Mouse (Mus musculus) cerebellum, postnatal 14 days (tissue): ENCODE data around the gene Gm20425.
"Not testable (repeated sequence)": the region's sequence is repeated elsewhere in the genome, so short reads cannot be mapped to it uniquely, and the experiment has no call there.

Experiments
- DNase-seq, 2 experiments: peaks; one replicate each; pipeline ENCODE4 v3.0.0; 2021; ENCODE audit warnings: mixed read lengths in 2 of 2

Gene Gm20425

DNA sequence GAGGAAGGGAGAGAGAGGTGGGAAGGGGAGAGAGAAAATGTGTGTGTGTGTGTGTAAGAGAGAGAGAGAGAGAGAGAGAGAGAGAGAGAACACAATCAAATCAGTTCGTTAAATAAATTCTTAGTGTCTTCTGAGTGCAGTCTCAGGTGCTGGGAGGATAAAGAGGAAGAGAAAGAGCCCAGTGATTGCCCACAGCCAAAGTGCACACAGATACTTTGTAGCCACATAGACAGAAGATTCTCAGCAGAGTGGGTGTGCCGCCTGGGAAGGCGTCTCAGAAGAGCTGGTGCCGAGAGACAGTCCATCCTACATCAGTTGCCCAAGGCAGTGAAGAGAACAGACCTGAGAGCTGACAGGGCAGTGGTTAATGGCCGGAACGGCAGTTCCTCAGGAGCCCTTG is 15.8 kb downstream of the Gm20425 start:
- DNase-seq: no peak

DNA sequence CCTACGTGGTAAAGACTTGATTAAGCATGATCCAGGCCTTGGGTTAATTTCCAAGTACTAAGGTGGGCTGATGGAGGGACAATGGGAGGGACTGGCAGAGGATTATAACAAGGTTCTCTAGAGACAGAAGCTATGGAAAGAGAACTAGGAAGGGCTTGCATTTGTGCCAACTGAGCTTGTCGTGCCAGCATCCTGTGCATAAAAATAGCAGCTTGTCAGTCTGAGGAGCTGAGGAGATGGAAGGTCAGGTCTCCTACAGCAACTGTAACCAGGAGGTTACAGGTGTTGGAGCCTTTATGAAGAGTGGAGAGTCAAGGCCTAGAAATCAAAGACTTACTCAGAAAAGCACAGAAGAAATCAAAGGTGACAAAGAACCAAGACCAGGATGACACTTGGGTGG is 16.5 kb downstream of the Gm20425 start:
- DNase-seq: no peak

DNA sequence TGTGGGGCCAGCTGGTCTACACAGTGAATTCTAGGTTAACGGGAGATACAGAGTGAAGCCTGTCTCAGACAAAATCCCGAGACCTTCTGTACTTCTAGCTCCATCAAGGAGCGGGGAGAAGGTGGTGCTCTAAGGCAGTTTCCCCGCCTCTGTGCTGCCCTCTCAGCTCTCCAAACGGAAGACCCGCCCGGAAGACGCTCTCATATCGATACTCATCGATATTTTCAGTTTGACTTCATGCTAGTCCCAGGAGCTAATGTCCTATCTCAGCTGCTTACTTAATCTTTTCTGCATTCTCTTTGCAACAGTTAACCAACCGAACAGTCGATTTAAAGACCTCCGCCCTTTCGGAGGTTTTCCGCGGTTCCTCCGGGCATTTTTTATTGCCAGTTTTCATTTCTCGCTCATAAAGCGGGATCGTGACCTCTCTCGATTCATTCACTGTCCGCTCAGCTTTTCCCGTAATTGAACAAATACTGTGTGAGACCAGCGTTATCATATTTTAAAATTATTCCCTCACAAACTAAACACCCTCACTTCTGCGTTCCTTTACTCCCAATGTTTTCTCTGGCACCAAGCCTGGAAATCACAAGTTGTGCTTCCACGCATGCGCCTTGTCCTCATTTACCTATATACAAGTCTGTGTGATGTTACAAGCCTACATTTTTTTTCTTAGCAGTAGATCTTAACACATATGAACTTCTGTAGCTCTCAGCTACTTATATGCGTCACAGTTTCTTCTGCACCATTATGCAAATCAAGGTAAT is 17.3 kb downstream of the Gm20425 start:
- no peak for DNase-seq

DNA sequence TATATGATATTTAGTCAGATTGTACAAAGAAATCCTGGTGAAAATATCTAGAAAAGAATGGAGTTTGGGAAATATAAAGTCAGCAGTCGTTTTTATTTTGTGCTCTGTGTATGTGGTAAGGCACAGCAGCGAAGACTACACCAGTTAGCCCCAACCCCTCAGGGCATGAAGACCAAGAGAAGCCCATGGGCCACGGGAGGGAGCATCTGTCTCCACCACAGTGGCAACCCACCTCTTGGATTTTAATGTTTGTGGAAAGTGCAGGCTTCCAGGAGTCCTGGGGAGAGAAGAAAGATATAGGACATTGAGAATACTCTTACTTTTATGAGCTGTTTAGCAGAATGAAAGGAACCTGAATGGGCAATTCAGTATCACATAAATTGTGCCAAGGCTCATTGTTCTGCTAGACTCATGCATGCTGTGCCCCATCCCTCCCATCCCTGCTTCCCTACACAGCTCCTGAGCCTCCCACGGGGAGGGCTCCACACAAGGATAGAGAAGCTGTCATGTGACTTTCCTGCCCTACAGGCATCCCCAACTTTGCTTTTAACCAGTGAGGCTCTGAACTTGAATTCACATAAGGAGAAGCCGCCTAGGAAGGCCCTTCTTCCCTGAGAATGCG is 21.2 kb downstream of the Gm20425 start:
- DNase-seq: no peak

DNA sequence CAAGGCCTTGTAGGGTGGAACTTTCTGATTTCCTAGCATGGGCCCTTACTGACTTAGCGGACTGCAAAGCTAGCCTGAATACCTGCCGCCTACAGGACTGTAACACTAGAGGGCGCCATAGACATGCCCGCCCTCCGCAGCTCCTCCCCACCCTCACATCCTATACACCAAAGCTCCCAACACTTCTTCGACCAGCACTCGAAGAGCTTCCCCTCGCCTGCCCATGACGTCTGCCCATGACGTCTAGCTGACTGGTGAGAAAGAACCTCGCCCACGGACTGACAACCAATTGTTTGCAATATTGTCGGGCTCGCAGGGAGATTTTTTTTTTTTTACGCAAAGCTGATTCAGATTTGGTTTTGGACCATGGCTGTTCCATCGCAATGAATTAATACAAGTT is 22.3 kb downstream of the Gm20425 start:
- peak; percentile 77 to 79 for DNase-seq

DNA sequence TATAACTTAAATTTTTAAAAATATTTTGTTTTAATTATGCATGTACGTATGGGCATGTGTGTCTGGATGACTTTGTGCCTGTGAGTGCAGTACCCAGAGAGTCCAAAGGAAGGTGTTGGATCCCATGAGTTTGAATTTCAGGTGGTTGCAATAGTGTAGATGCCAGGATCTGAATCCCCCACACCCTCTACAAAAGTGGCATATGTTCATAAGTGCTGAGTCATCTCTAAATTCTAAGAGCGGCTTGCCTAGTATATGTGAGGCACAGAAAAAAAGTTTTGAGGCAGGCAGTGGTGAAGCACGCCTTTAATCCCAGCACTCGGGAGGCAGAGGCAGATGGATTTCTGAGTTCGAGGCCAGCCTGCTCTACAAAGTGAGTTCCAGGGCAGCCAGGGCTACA is 24.3 kb downstream of the Gm20425 start:
- no peak for DNase-seq

DNA sequence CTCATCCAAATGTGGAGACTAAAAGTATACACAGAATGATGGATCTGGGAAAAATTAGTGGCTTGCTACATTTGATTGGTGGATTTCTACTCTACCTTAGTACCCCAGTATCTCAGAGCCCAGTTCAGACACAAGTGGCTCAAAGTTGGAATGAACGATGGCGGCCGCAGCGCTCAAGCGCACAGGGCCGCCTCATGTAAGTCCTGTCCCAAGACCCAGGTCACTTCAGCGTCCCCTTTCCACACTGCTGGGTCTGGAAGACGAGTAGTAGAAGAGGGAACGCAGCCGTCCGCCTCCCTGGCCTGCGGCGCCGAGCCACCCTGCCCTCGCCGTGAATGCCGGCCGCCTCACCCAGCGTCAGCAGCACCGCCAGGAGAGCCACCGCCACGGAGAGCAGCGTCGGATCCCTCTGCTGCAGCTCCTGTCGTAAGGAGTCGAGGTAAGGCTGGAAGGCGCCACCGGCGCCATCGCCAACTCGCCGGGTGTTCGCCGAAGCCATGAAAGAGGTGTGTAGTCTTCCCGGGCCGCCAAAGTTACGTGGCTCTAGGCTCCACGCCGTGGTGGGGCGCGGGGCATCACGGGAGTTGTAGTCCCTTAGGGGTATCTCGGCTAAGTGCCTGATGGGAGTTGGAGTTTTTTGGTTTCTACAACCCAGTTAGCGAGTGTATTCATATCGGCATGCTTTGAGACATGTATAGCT is 28.4 kb downstream of the Gm20425 start, which contains the start of gene Srprb:
Gene Srprb, minus strand, starts transcription at position 577 of the 700 bp plus-strand sequence.
- DNase-seq: peak; percentile 95 to 97

DNA sequence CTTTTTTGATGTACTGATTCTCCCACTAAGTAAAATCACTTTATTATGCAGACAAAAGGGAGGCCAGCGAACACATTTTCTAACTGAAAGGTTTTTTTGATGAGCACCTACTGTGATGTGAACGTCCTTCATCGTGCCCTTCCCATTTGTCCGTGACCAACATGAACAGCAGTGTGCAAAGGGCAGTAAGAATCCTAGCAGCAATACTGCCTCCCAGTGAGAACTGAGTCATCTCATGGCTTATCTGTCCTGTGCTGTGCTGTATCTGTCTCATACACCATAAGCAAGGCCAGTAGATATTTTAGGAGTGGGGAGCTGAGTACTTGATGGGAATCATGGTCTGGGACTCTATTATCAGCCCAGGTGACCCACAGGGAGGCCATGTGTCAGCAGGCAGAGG is 41.7 kb downstream of the Gm20425 start:
- DNase-seq: no peak

DNA sequence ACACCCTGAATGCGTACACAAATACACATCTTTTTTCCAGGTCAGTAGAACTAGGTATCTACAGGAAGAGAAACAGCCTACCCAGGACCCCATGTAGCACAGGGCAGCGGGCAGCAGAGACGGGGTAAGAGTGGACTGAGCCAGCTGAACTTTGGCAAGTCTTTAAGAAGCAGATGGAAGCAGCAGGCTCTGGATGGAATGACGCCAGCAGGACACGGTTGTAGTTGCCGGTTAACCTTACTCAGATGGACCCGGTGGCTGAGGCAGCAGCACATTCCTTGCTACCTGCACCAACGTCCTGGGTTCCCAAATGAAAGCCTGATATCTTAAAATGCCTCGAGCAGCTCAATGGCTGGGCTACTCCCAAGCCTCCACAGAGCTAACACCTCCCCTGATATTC is 43.4 kb downstream of the Gm20425 start:
- peak; percentile 92 to 93 for DNase-seq

DNA sequence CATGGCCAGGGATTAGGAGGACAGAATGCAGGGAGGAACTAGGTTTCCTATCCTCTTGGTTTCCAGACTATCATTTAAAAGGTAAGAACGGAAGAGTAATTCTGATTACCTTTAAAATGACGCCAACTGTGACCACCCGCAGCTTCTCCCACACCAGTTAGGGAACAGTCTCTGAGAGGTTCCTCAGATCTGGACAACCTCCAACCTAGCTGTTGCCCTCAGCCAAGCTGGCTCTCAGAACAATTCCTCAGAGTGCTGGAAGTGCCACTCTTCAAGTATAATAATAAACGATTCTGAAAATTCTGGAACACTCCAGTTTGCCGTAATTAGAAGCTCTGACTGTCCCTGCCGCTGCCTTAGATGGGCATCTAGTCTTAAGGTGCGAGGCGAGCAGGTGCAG is 44.2 kb downstream of the Gm20425 start:
- peak; percentile 58 to 60 for DNase-seq

DNA sequence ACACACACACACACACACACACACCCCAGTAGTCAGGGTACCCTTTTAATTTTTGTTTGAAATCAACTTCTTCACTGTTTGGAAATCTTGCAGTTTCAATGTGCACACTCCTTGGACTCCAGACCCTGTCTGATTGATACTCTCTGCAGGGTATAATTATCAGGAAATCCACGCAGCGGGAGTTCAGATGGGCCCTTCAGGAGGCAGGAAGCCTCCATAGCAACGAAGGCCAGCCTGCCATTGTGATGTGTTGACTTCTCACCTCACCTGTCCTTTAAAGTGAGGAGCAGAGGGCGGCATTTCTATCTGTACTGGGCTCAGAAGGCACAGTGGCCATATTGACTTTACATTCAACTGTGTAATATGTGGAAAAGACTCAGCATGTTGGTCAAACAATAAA is 45.3 kb downstream of the Gm20425 start:
- DNase-seq: no peak

DNA sequence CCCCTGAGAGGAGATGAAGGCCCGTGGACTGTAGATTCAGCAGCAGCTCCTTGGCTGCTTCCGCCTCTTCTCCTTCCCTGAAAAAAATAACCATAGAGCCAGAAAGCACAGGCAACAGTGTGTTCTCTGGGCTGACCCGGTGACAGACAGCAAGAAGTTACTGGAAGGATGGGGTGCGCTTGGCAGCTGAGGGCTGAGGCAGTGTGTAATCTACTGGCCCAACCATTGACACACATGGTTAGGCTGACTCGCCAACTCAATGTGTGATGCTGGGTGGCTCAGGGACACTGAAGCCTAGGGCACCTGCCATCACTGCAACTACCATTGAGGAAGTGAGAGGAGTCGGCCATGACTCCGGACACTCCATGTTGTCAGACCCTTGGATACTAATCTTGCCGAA is 48.2 kb downstream of the Gm20425 start:
- no peak for DNase-seq

DNA sequence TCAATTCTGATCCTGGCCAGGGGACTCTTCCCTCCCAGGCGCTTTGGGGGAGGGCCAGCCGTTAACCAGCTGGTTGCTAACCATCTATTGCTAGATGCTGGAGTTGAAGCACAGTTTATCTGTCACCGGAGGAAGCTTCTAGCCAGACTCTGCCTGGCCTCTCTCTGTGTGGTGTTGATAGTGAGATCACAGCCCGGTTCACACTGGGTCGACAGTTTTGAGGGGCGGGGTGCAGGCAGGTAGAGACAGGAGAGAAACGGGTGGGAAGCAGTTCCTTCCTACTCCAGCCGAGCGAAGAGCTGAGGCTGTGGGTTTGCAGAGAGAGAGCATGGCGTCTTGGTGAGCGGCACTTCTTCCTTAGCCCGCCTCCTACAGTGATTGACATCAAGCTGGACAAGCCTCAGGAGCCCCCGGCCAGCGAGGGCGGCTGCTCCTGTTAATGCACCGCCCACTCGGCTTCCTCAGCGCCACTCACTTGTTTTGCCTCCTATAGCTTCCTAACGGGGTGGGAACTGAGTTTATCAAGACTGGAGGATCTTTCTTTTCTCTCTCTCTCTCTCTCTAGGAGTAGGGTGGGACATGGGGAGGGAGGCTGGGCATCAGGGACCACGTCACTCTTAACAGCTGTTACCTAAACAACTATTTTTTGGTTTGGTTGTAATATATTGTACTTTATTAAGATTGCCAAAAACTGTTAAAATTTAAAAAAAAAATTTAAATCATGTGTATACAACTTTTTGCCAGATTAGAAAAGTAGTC is 49.1 kb downstream of the Gm20425 start:
- peak; percentile 65 to 66 for DNase-seq

DNA sequence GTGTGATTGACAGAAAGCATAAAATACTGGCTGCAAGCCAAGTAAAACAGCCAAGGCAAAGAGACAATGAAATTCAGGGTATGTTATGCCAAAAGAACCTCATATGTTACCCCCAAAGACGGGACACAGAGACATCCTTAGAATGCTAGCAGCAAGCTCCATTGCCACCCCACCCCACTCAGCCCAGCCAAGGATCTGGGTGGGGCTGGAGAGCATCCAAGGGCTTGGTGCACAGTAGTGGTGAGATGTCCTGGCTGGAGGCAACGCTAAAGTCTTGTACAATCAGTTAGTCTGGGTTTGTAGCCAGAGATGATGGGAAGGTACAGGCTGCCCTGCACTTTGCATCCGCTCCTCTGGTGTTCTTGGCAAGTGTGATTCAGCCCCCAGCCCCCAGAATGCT is 49.8 kb downstream of the Gm20425 start:
- peak; percentile 72 to 76 for DNase-seq

DNA sequence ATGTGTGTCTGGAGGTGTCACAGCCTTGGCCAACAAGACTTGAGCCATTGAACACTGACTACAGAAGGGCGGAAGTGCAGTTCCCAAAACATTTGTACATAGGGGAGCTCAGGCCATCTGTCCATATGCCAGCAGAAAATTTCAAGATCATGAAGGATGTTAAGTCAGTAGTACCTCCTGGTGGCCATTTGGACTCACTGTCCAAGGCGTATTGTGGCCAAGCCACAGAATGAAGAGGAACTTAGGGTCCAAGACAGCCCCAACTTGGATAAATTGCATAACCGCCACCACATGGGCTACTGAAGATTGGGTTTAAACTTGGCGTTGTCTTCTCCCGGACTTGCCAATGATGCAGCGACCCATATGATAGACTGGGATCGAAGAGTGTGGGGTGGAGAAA is 54.4 kb downstream of the Gm20425 start:
- DNase-seq: no peak

DNA sequence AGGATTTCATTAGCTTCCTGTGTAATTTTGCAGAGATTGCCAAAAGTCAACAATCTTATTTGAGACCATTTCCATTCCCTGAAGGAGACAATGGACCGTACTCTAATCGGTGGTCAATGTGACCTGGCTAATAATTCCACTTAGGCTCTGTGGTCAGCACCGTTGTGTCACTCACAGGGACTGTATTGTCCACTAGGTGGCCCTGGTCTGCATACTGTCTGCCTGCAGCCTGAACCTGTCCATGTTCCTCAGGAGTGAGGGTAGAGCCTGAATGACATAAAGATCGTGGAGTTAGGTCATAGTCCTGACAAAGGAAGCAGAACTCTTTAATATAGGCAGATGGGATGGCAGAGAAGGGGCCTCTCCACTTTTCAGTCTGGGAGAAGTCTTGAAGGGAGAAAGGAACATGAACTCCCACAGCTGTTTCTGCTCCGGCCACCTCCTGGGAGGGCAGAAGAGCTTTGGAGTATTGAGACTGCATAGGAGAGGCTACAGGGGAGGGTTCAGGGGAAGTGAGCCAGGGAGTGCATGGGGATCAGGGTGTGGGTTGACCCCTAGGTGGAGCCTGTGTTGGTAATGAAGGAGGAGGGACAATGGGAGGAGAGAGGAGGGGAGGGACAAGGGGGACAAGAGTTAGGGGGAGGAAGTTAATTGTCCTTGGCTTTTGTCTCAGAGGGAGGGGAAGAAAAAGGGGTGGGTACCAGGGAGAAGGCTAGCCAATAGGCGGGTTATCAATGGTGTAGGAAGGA is 55.2 kb downstream of the Gm20425 start:
- peak; percentile 57 to 70 for DNase-seq

DNA sequence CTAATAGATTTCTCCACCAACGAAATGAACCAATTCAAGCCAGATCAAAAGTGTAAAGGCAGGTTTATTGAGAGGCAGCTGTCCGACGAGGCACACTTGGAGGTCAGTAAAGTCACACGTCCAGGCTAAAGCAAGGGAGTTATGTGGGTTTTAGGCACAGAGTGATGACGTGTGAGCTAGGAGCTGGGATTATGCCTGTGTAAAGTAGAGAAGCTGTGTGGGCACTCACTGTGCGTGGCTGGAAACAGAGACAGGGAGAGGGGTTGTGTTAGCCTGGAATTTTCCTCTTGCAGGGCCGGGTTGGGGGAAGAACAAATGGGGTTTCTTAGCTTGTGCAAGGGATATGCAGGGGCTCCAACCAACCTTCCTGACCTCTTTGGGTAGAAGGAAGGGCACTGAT is 61.3 kb downstream of the Gm20425 start:
- DNase-seq: no peak

DNA sequence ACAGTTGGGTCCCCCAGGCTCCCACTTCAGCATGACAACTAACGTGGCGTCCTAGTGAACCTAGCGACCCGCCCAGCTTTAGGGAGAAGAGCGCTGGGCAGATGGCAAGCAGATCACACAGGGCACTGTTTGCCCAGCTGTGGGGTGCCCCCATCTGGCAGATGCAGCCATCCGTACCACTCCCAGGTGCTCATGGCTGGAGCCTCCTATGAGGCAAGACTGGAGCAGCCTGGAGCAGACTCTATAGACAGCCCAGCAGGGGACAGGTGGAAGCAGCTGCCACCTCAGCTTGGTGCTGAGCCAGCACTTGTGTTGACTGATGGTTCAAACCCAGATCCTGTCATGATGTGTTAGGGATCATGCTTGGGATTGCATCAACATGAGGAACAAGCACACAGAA is 62.1 kb downstream of the Gm20425 start:
- peak; percentile 58 to 71 for DNase-seq

DNA sequence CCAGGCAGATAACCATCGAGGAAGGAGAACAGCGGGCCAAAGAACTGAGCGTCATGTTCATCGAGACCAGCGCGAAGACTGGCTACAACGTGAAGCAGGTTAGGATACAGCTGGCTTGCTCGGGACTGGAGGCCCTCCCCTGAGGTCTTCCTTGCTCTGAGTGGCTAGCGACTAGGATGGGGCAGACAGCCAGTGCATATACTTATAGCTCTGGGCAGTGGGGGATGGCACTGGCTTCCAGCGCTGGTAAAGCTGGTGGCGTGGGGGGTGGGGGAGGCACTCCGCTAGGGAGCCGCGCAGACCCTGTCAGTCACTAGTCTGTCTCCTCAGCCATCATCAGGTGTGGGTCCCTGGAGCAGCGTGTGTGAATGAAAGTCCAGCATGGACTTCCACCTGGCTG is 66.3 kb downstream of the Gm20425 start:
- no peak for DNase-seq

DNA sequence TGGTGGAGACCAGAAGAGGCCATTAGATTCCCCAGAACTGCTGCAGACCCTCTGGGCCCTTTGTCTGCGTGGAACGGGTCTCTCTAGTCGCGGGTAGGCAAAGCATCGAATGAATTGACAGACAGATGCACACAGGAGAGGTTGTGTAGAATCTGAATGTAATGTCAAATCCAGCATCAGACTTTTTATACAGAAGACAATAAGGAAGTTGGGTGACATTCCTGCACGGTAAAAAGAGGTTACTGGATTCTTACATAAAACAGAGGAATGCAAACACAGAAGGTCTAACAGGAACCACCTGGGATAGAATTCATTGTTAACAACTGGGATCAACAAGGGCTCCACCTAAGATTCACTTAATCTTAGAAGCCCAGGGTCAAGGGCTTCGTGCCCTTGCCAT is 74.9 kb downstream of the Gm20425 start:
- DNase-seq: not testable (repeated sequence)

DNA sequence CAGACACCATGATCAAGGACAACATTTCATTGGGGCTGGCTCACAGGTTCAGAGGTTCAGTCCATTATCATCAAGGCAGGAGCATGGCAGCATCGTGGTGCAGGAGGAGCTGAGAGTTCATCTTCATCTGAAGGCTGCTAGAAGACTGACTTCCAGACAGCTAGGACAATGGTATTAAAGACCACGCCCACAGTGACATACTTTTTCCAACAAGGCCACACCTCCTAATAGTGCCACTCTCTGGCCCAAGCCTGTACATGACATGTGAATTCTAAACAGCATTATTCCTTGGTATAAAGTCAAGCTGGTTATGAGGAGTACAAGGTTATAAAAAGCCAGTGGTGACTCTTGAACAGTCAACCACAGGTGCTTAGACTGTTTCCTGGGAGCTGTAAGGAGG is 75.5 kb downstream of the Gm20425 start:
- DNase-seq: no peak

DNA sequence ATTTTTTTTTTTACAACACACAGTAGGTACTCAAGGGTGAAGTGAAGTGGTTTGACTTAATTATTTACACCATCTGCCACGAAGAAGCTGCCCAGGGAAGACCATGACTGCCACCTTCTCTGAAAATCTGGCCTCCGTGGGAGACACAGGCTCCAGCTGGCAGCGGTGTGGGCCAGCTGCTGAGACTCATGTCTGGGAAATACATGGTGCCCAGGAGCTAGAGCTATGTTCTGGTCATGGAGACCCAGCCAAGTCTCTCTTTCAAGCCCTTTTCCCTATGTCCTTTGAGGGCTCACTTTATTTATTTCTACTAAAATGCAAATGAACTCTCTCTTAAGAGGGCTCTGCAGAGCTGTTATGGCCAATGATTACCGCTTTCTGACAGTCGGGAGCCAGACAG is 76.8 kb downstream of the Gm20425 start:
- DNase-seq: peak; percentile 72 to 78
